Mouse (Mus musculus) lung, embryonic 16.5 days (tissue): ENCODE measurements around the gene Pnkd. TPM values are rescaled to one million over a fixed set of nuclear protein-coding genes. Genes with fewer than 3 reads are reported as not detected.
"Not testable (repeated sequence)": the region's sequence is repeated elsewhere in the genome, so short reads cannot be mapped to it uniquely, and the experiment has no call there.

Experiments
- ATAC-seq: fragments of 200-750 bp; cut with Nextera tagmentation; 2 replicates; pipeline ENCODE4 v1.8.0; 2017; ENCODE audit warnings: low read depth, mild to moderate bottlenecking, moderate library complexity
- H3K27ac ChIP-seq: fragments of 300-500 bp; sonication (generic); 2 replicates; pipeline ENCODE4 v1.5.1; 2014; ENCODE audit warnings: mild to moderate bottlenecking, control low read depth, low read length
- H3K27me3 ChIP-seq: fragments of 300-500 bp; sonication (generic); 2 replicates; pipeline ENCODE4 v1.6.1; 2014; ENCODE audit warnings: low read depth, low read length, mixed read lengths; ENCODE audit not compliant: control insufficient read depth, insufficient read depth
- H3K36me3 ChIP-seq: fragments of 300-500 bp; sonication (generic); 2 replicates; pipeline ENCODE4 v1.6.1; 2014; ENCODE audit warnings: low read length; ENCODE audit not compliant: control insufficient read depth, insufficient read depth
- H3K4me1 ChIP-seq: fragments of 300-500 bp; sonication (generic); replicated peaks from 2 replicates; pipeline ENCODE4 v1.6.1; 2014; ENCODE audit warnings: low read length, mixed read lengths; ENCODE audit not compliant: control insufficient read depth, insufficient read depth
- H3K4me2 ChIP-seq: fragments of 300-500 bp; sonication (generic); 2 replicates; pipeline ENCODE4 v1.6.1; 2014; ENCODE audit warnings: low read depth, low read length, control low read depth
- H3K4me3 ChIP-seq: fragments of 300-500 bp; sonication (generic); 2 replicates; pipeline ENCODE4 v1.5.1; 2014; ENCODE audit warnings: mild to moderate bottlenecking, low read length, control low read depth
- H3K9ac ChIP-seq: fragments of 300-500 bp; sonication (generic); 2 replicates; pipeline ENCODE4 v1.6.1; 2014; ENCODE audit warnings: low read length, control low read depth
- H3K9me3 ChIP-seq: fragments of 300-500 bp; sonication (generic); 2 replicates; pipeline ENCODE4 v1.6.1; 2016; ENCODE audit warnings: low read length; ENCODE audit not compliant: control insufficient read depth
- WGBS: fragments of 180-500 bp; shearing (Covaris S2); extraction: QIAGEN DNeasy Blood & Tissue Kit; methylation state at CpG from one replicate; pipeline ENCODE4 v1.1.7; 2014; 5-methylcytosine and 5-hydroxymethylcytosine counted together
- polyA plus RNA-seq: library from polyadenylated mRNA; unstranded; fragments of >200 nt; fragmentation: Nextera tagmentation; extraction: Ambion mirVana; gene quantifications from 2 replicates; pipeline ENCODE4 v1.2.1, GENCODE M21; 2015

Pnkd gene
- polyA plus RNA-seq, 1 experiment from 2014 or later, result 123 TPM

DNA sequence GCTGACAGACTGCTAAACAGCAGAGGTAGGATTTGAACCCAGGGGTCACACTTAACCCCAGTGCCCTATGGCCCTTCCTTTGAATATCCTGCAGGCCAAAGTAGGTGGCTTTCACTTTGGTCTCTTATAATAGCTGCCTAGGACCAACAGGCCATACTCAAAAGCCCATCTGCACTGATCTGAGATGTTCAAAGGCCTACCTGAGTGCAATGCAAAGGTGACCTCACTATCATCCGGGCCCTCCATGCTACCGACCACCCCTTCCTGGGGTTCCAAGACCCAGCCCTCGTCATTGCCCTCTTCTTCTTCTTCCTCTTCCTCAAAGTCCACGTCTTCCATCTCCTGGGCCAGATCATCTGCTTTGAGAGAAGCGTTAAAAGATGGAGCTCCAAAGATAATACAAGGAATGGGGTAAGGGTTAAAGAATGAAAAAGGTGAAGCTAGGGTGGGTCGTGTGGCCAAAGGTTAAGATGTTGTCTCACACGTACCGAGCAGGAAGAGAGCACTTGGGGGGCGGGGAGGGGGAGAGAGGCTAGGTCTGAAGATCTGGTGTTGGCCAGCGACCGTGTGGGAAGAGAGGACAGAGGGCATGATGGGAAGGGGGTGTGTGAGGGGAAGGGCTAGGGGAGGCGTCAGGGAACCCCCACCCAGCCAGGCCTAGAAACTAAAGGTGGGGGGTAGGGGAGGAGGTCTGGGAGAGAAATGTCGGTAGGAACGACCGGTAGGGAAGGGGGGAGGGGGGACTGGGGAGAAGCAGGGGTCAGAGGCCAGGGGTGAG, 855 bp upstream of the Pnkd start:
- peak overlapping the region; percentile 94 for H3K4me2 ChIP-seq
- peaks cover 39% of the 10 kb centered on the region for H3K36me3 ChIP-seq
- H3K4me1 ChIP-seq, result peaks cover 20% of the 10 kb centered on the region
- H3K9me3 ChIP-seq, result no peaks in the 10 kb centered on the region
- H3K27me3 ChIP-seq, result no peaks in the 10 kb centered on the region
- 9% methylated on average over 15 of the region's 15 CpGs for WGBS
- ATAC-seq, result peak; percentile 61
- H3K4me3 ChIP-seq, result peak overlapping the region; percentile 90
- peak overlapping the region; percentile 77 for H3K27ac ChIP-seq
- peak overlapping the region; percentile 92 for H3K9ac ChIP-seq

DNA sequence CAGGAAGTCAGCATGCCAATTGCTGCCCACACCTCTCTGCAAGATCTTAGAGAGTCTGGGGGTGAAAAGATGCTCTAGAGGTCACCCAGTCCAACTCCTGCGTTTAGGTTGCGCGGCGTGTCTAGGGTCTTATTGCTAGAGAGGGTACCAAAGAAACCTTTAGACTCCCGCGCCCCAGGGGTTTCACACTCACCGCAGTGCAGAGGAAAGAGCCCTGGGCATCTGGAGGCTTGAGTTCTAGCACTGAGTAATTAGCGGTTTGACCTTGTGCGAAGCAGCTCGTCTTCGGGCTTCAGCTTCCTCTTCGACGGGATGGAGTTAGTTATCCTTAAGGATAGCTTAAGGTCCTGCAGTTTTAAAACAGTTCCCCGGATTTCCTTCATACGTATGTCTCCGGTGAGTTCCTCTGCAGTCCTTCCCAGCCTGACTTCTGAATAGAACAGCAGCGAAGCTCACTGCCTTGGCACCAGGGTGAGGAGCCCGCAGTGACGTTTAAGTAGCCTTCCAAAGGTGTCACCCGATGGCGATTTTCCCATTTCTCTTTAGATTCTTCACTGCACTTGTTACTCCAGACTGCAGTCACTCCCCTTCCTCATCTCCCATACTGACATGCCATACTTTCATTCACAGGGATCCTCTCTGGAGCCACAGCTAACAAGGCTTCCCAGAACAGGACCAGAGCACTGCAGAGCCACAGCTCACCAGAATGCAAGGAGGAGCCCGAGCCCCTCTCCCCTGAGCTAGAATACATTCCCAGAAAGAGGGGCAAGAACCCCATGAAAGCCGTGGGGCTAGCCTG, 681 bp downstream of the Pnkd start:
- peak overlapping the region; percentile 70 for H3K4me3 ChIP-seq
- H3K27me3 ChIP-seq, result no peaks in the 10 kb centered on the region
- peak overlapping the region; percentile 71 for H3K9ac ChIP-seq
- 3% methylated on average over 23 of the region's 23 CpGs for WGBS
- H3K4me2 ChIP-seq, result peak overlapping the region; percentile 54
- H3K36me3 ChIP-seq, result peaks cover 31% of the 10 kb centered on the region
- peaks cover 30% of the 10 kb centered on the region for H3K4me1 ChIP-seq
- H3K27ac ChIP-seq, result no peak overlapping the region
- no peaks in the 10 kb centered on the region for H3K9me3 ChIP-seq
- no peak for ATAC-seq

DNA sequence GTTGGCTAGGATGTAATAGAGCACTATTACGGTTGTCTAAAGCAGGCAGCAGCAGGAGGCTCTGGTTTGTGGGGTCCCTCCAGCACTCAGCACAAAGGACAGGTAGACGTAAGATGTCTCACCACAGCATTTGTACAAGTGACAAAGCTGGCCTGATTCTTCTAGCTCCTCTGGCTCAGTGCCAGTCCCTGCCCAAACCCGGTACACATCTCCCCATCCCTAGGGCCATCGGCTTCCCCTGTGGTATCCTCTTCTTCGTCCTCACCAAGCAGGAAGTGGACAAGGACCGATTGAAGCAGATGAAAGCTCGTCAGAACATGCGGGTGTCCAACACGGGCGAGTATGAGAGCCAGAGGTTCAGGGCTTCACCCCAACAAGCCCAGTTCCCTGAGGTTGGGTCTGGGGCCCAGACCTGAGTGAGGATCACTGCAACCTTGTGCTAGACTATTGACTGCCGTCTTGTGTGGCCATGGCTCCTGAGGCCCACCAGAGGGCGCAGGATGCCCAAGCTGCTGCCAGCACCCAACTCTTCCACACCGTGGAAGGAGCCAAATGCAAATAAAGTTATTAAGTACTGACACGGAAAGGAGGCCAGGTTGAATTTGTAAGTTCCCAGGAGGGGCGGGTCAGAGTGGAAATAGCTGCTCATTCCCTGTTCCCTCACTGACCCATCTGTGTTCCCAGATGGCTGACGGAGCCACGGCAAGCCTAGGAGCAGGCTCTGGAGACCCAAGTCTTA, 2.3 kb downstream of the Pnkd start:
- H3K4me3 ChIP-seq, ATAC-seq, H3K4me2 ChIP-seq, H3K9me3 ChIP-seq, H3K9ac ChIP-seq, H3K27me3 ChIP-seq: not testable (repeated sequence)
- H3K36me3 ChIP-seq, result peaks cover 27% of the 10 kb centered on the region
- peaks cover 31% of the 10 kb centered on the region for H3K4me1 ChIP-seq
- WGBS, result 52% methylated on average over 15 of the region's 17 CpGs
- peak overlapping the region; percentile 51 for H3K27ac ChIP-seq

DNA sequence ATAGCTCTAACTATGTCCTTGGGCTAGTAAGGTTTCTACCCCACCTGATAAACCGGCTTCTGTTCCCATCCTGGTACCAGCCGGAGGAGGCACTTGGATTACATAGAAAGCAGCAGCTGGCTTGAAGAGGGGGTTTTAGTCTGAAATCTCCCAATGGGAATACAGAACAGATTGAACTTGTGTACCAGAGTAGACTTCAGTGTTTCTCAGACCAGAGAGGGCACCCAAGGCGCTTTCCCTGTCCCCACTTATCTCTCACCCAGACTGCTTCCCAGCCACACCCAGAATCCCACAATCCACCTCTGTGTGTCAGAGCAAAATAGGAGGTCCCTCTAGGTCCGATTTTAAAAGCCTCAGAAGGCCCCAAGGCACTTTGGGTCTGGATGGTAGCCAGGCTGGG, 3.6 kb downstream of the Pnkd start:
- Histone ChIP-seq H3K9me3 (no peaks in the 10 kb centered on the region), H3K4me1 (peaks cover 30% of the 10 kb centered on the region), H3K4me3 (no peak overlapping the region), H3K36me3 (peaks cover 28% of the 10 kb centered on the region), H3K4me2 (no peak overlapping the region), H3K27me3 (no peaks in the 10 kb centered on the region), H3K27ac (no peak overlapping the region), H3K9ac (peak overlapping the region; percentile 20; the same call in 1 of the 2 replicates)
- ATAC-seq, result no peak
- WGBS, result 76% methylated on average over 4 of the region's 4 CpGs

DNA sequence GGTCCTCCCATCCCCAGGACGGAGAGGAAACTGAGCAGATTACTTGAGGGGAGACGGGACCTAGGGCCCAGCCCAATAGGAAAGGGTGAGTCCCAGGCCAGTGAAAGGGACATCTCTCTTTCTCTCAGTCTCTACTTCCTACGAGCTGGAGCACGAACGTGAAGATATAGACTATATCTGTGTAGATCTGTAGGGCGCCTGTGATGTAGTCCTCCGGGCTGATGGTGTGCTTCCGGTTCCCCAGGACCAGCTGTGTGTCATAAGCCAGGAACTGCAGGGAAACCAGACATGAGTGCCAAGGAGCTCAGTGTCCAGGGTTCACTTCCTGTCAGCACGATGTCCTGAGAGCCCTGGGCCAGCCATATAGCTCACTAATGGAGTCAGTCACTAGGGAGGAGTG, 4.5 kb downstream of the Pnkd start:
- no peaks in the 10 kb centered on the region for H3K27me3 ChIP-seq
- ATAC-seq, result no peak
- no peak overlapping the region for H3K9ac ChIP-seq
- WGBS, result 79% methylated on average over 9 of the region's 9 CpGs
- no peak overlapping the region for H3K4me2 ChIP-seq
- H3K36me3 ChIP-seq, result peaks cover 28% of the 10 kb centered on the region
- no peak overlapping the region for H3K4me3 ChIP-seq
- H3K9me3 ChIP-seq, result no peaks in the 10 kb centered on the region
- peaks cover 33% of the 10 kb centered on the region for H3K4me1 ChIP-seq
- no peak overlapping the region for H3K27ac ChIP-seq

DNA sequence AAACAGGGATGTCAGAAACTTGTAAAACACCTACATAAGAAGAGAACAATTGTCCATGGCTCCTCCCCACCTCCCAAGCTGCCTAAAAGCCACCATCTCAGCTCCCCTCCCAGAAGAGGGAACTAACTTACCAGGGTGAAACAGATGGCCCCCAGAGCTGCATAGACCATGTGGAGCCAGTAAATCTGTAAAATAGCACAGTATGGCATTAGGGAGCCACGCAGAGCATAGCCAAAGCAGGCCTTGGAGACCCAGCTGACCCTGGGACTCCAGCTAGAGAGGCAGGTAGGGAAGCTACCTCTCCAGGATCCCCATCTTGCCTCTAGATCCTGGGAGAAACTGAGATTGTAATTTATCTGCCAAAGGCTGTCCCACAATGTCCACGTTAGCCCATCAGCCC, 5.0 kb downstream of the Pnkd start:
- no peaks in the 10 kb centered on the region for H3K27me3 ChIP-seq
- H3K36me3 ChIP-seq, result peaks cover 28% of the 10 kb centered on the region
- H3K4me3 ChIP-seq, result no peak overlapping the region
- H3K4me1 ChIP-seq, result peaks cover 37% of the 10 kb centered on the region
- H3K9me3 ChIP-seq, result no peaks in the 10 kb centered on the region
- ATAC-seq, result no peak
- H3K9ac ChIP-seq, result no peak overlapping the region
- peak overlapping the region; percentile 31; the same call in 1 of the 2 replicates for H3K27ac ChIP-seq
- no peak overlapping the region for H3K4me2 ChIP-seq
- WGBS, result 76% methylated on average over 2 of the region's 2 CpGs

DNA sequence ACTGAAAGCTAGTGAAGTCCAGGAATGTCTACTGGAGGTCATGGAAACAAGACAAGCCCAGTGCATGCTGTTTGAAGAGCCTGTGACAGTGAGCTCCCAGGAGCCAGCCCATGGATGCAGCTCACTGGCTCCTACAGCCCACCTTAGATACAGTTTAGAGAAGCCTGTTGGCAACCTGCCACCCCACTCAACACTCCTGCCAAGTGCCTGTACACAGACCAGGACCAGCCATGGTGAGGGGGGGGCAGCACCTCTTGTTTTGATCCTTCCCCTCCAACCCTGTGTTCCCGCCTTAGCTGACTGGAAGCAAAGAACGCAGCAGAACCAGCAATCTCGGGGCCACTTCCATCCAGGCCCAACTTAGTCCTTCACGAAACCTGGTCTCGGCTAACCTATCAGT, 5.4 kb downstream of the Pnkd start:
- H3K4me2 ChIP-seq, result no peak overlapping the region
- ATAC-seq, result no peak; the same call in 1 of the 2 replicates
- no peaks in the 10 kb centered on the region for H3K9me3 ChIP-seq
- peaks cover 28% of the 10 kb centered on the region for H3K36me3 ChIP-seq
- H3K9ac ChIP-seq, result 0 out of 2 replicates have a peak overlapping the region, but pooled peaks have one; percentile 15
- peak overlapping the region; percentile 31 for H3K27ac ChIP-seq
- H3K4me3 ChIP-seq, result no peak overlapping the region
- 65% methylated on average over 5 of the region's 5 CpGs for WGBS
- H3K4me1 ChIP-seq, result peaks cover 41% of the 10 kb centered on the region
- H3K27me3 ChIP-seq, result no peaks in the 10 kb centered on the region

DNA sequence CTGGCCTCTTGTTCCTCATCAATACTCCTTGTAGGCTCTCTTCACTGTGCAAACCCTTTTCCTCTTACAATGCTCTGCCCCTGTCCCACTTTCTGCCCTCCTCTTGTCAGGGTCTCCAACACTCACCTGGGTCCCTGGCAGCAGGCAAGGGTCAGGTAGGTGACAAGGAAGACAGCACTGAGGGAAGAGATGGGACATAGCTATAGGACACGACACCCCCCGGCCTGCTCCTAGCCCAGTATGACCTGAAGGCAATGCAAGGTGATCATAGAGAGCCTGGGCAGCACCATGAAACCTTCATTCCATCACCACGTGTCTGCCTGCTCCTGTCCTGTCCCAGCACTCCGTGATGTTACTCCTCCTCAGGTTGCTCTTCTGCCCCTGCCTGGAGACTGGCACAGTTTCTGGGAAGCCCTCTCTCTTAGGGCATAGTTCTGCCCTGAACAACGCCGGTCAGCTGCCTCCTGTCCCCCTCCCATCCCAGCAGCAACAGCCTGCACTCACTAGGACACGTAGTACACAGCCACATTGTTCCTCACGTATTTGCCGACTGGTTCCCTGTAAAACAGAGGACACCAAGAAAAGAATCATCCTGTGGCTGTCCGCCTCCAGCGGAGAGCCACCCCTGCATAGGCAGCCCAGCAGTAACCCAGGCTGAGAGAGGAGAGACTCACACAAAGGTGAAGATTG, 7.7 kb downstream of the Pnkd start:
- peaks cover 54% of the 10 kb centered on the region for H3K4me1 ChIP-seq
- H3K9me3 ChIP-seq, result no peaks in the 10 kb centered on the region
- H3K27ac ChIP-seq, result peak overlapping the region; percentile 70
- no peak overlapping the region for H3K9ac ChIP-seq
- no peak overlapping the region for H3K4me3 ChIP-seq
- peaks cover 28% of the 10 kb centered on the region for H3K36me3 ChIP-seq
- no peak overlapping the region for H3K4me2 ChIP-seq
- ATAC-seq, result no peak
- H3K27me3 ChIP-seq, result no peaks in the 10 kb centered on the region
- WGBS, result 81% methylated on average over 11 of the region's 11 CpGs
